ENCODE assay signal across 8 mouse cellular contexts in genomic region chr15:80132452-80132851, GRCm38 (mm10). TPM values are rescaled to one million over a fixed set of nuclear protein-coding genes. Genes with fewer than 3 reads are reported as not detected.
A peak's percentile ranks its signal among the peaks of the same experiment; 100 is the strongest.
DNase-seq lines count a peak whose midpoint lies in the region; ATAC-seq and TF ChIP-seq lines count a peak whose summit lies in the region.

No protein-coding gene starts in this region.

- no peak for TF ChIP-seq POLR2A in cortical plate, adult 2 months (IDR thresholded peaks at IDR 0.05; ENCODE audit: extremely low read depth, insufficient read depth, low read length)

- ATAC-seq in heart, embryonic 16.5 days (replicated peaks; ENCODE audit: extremely low read depth, insufficient read depth, low FRiP score) = no peak
- no peak for ATAC-seq in hindbrain, embryonic 16.5 days
- no peak; the same call in 1 of the 2 replicates for ATAC-seq in midbrain, embryonic 13.5 days
- ATAC-seq in frontal cortex, adult (ENCODE audit: low TSS enrichment) = no peak

- intact Hi-C loops in heart, postnatal 10 days (cut with DNase I) = no loop called here

- peak overlapping the region; percentile 89 for H3K9ac ChIP-seq in heart, embryonic 16.5 days (ENCODE audit: low read length)
- peak overlapping the region; percentile 18; the same call in 1 of the 2 replicates for H3K9ac ChIP-seq in hindbrain, embryonic 16.5 days (ENCODE audit: low read depth, low read length)
- peak overlapping the region; percentile 83; the same call in 1 of the 2 replicates for H3K9ac ChIP-seq in midbrain, embryonic 13.5 days (replicated peaks)

- WGBS in heart, embryonic 16.5 days = 76% methylated on average over 9 of the region's 9 CpGs
- 83% methylated on average over 9 of the region's 9 CpGs for WGBS in hindbrain, embryonic 16.5 days
- WGBS in midbrain, embryonic 13.5 days = 84% methylated on average over 9 of the region's 9 CpGs

- peak overlapping the region; percentile 88 for H3K4me2 ChIP-seq in heart, embryonic 16.5 days (ENCODE audit: low read depth, low read length)
- peak overlapping the region; percentile 61 for H3K4me2 ChIP-seq in hindbrain, embryonic 16.5 days (ENCODE audit: low read length)
- H3K4me2 ChIP-seq in midbrain, embryonic 13.5 days (replicated peaks) = peak overlapping the region; percentile 77

- TF ChIP-seq CTCF in cortical plate, adult 2 months (IDR thresholded peaks at IDR 0.05; ENCODE audit: extremely low read depth, insufficient read depth, low read length) = no peak

- peaks cover 22% of the 10 kb centered on the region for H3K4me1 ChIP-seq in heart, embryonic 16.5 days (ENCODE audit: control insufficient read depth, insufficient read depth, low read length)
- peaks cover 11% of the 10 kb centered on the region; the same call in 1 of the 2 replicates for H3K4me1 ChIP-seq in cortical plate, adult 2 months (ENCODE audit: control insufficient read depth, insufficient read depth, low read length)
- H3K4me1 ChIP-seq in hindbrain, embryonic 16.5 days (ENCODE audit: control insufficient read depth, insufficient read depth, low read depth, low read length) = peaks cover 14% of the 10 kb centered on the region
- H3K4me1 ChIP-seq in midbrain, embryonic 13.5 days (replicated peaks) = peaks cover 19% of the 10 kb centered on the region

- H3K4me3 ChIP-seq in heart, embryonic 16.5 days (ENCODE audit: low read length) = peak overlapping the region; percentile 71
- H3K4me3 ChIP-seq in cortical plate, adult 2 months (ENCODE audit: insufficient read depth, low read length) = peak overlapping the region; percentile 97; the same call in 1 of the 2 replicates
- peak overlapping the region; percentile 71 for H3K4me3 ChIP-seq in hindbrain, embryonic 16.5 days (ENCODE audit: low read length)
- H3K4me3 ChIP-seq in midbrain, embryonic 13.5 days (replicated peaks) = peak overlapping the region; percentile 73

- H3K27me3 ChIP-seq in heart, embryonic 16.5 days (ENCODE audit: control insufficient read depth, insufficient read depth, low read length) = no peaks in the 10 kb centered on the region
- no peaks in the 10 kb centered on the region for H3K27me3 ChIP-seq in hindbrain, embryonic 16.5 days (replicated peaks; ENCODE audit: control insufficient read depth, insufficient read depth, low read length)
- H3K27me3 ChIP-seq in midbrain, embryonic 13.5 days = no peaks in the 10 kb centered on the region

- no peak for DNase-seq in heart, postnatal 10 days
- DNase-seq in urinary bladder, adult 2 months (ENCODE audit: low spot score) = no peak
- DNase-seq in urinary bladder, postnatal 36 days (ENCODE audit: low spot score in 2 of 2) = no peak

- H3K27ac ChIP-seq in heart, embryonic 16.5 days (ENCODE audit: low read length) = peak overlapping the region; percentile 100
- H3K27ac ChIP-seq in cortical plate, adult 2 months (ENCODE audit: insufficient read depth, low read length) = no peak overlapping the region
- no peak overlapping the region for H3K27ac ChIP-seq in hindbrain, embryonic 16.5 days (ENCODE audit: low read depth, low read length)
- H3K27ac ChIP-seq in midbrain, embryonic 13.5 days = no peak overlapping the region; the same call in 1 of the 2 replicates

- H3K36me3 ChIP-seq in heart, embryonic 16.5 days (ENCODE audit: control insufficient read depth, insufficient read depth) = no peaks in the 10 kb centered on the region
- no peaks in the 10 kb centered on the region for H3K36me3 ChIP-seq in hindbrain, embryonic 16.5 days (ENCODE audit: control insufficient read depth, insufficient read depth, low read length)
- H3K36me3 ChIP-seq in midbrain, embryonic 13.5 days = peaks cover 3% of the 10 kb centered on the region; the same call in 1 of the 2 replicates

- no peaks in the 10 kb centered on the region for H3K9me3 ChIP-seq in heart, embryonic 16.5 days (replicated peaks; ENCODE audit: control insufficient read depth, low read length)
- H3K9me3 ChIP-seq in hindbrain, embryonic 16.5 days (ENCODE audit: control insufficient read depth, low read length) = no peaks in the 10 kb centered on the region
- H3K9me3 ChIP-seq in midbrain, embryonic 13.5 days = no peaks in the 10 kb centered on the region

RNA-seq across cellular contexts. Expression of gene Tab1, which starts 0.5 kb away (rescaled TPM):
- polyA plus RNA-seq in heart, embryonic 16.5 days (2015; fragmentation: Nextera tagmentation; extraction: Ambion mirVana) = 29.9 and 33.4 TPM in 2 replicates
- 10 to 100 TPM; 33.3 to 34.3 TPM for total RNA-seq in heart, postnatal 10 days (2021)
- polyA plus RNA-seq in cortical plate, adult 2 months (2012; rRNA removed) = 33.6 and 33.8 TPM in 2 replicates
- 37.1 and 39.9 TPM in 2 replicates for polyA plus RNA-seq in hindbrain, embryonic 16.5 days (2015; fragmentation: Nextera tagmentation; extraction: Ambion mirVana)
- polyA plus RNA-seq in midbrain, embryonic 13.5 days (2015; fragmentation: Nextera tagmentation; extraction: Ambion mirVana) = 41.1 and 43.0 TPM in 2 replicates
- 33.5 and 36.7 TPM in 2 replicates for polyA plus RNA-seq in urinary bladder, adult 2 months (2012; rRNA removed)

RNA-seq across cellular contexts. Expression of gene Rpl3, which starts 40.8 kb away (rescaled TPM):
- 606 and 610 TPM in 2 replicates for polyA plus RNA-seq in heart, embryonic 16.5 days (2015; fragmentation: Nextera tagmentation; extraction: Ambion mirVana)
- 100 to 1,000 TPM; 486 to 496 TPM for total RNA-seq in heart, postnatal 10 days (2021)
- polyA plus RNA-seq in cortical plate, adult 2 months (2012; rRNA removed) = 680 and 714 TPM in 2 replicates
- 523 and 556 TPM in 2 replicates for polyA plus RNA-seq in hindbrain, embryonic 16.5 days (2015; fragmentation: Nextera tagmentation; extraction: Ambion mirVana)
- polyA plus RNA-seq in midbrain, embryonic 13.5 days (2015; fragmentation: Nextera tagmentation; extraction: Ambion mirVana) = 608 and 612 TPM in 2 replicates
- polyA plus RNA-seq in urinary bladder, adult 2 months (2012; rRNA removed) = 1,075 and 1,270 TPM in 2 replicates

RNA-seq across cellular contexts. Expression of gene Mgat3, which starts 41.1 kb away (rescaled TPM):
- polyA plus RNA-seq in heart, embryonic 16.5 days (2015; fragmentation: Nextera tagmentation; extraction: Ambion mirVana) = 1.3 and 1.5 TPM in 2 replicates
- 1 to 10 TPM; 1.6 to 2.3 TPM for total RNA-seq in heart, postnatal 10 days (2021)
- 79.8 and 86.4 TPM in 2 replicates for polyA plus RNA-seq in cortical plate, adult 2 months (2012; rRNA removed)
- 15.7 and 15.8 TPM in 2 replicates for polyA plus RNA-seq in hindbrain, embryonic 16.5 days (2015; fragmentation: Nextera tagmentation; extraction: Ambion mirVana)
- polyA plus RNA-seq in midbrain, embryonic 13.5 days (2015; fragmentation: Nextera tagmentation; extraction: Ambion mirVana) = 11.4 and 12.3 TPM in 2 replicates
- polyA plus RNA-seq in urinary bladder, adult 2 months (2012; rRNA removed) = 62.9 and 73.1 TPM in 2 replicates

RNA-seq across cellular contexts. Expression of gene Syngr1, which starts 41.3 kb away (rescaled TPM):
- polyA plus RNA-seq in heart, embryonic 16.5 days (2015; fragmentation: Nextera tagmentation; extraction: Ambion mirVana) = 55.4 and 61.2 TPM in 2 replicates
- 10 to 100 TPM; 84.9 to 86.7 TPM for total RNA-seq in heart, postnatal 10 days (2021)
- 354 and 372 TPM in 2 replicates for polyA plus RNA-seq in cortical plate, adult 2 months (2012; rRNA removed)
- polyA plus RNA-seq in hindbrain, embryonic 16.5 days (2015; fragmentation: Nextera tagmentation; extraction: Ambion mirVana) = 78.6 and 80.3 TPM in 2 replicates
- 20.6 and 26.2 TPM in 2 replicates for polyA plus RNA-seq in midbrain, embryonic 13.5 days (2015; fragmentation: Nextera tagmentation; extraction: Ambion mirVana)
- 54.2 and 62.1 TPM in 2 replicates for polyA plus RNA-seq in urinary bladder, adult 2 months (2012; rRNA removed)

Comparison
In these comparisons a context has a peak if more than half of its experiments do, and no peak if none do; other contexts are left out.
1. H3K9ac ChIP-seq: peak in every context shown above with its lines; median percentile 89 in heart, embryonic 16.5 days; 83 in midbrain, embryonic 13.5 days; 18 in hindbrain, embryonic 16.5 days.